Mouse (Mus musculus) lung, postnatal 0 days (tissue): ENCODE results near the gene Chrna10. TPM values are rescaled to one million over a fixed set of nuclear protein-coding genes. Genes with fewer than 3 reads are reported as not detected.

Experiments
- ATAC-seq: fragments of 200-750 bp; cut with Nextera tagmentation; 2 replicates; pipeline ENCODE4 v1.8.0; 2017; ENCODE audit warnings: moderate library complexity
- DNase-seq: peaks from one replicate; pipeline ENCODE4 v3.0.0-alpha.2; 2016; ENCODE audit warnings: low spot score
- H3K27ac ChIP-seq: fragments of 300-500 bp; sonication (generic); 2 replicates; pipeline ENCODE4 v1.5.1; 2014; ENCODE audit warnings: antibody characterized with exemption, mild to moderate bottlenecking, low read length, mixed read lengths
- H3K27me3 ChIP-seq: fragments of 300-500 bp; sonication (generic); replicated peaks from 2 replicates; pipeline ENCODE4 v1.6.1; 2014; ENCODE audit warnings: low read length, mixed read lengths; ENCODE audit not compliant: insufficient read depth
- H3K36me3 ChIP-seq: fragments of 300-500 bp; sonication (generic); 2 replicates; pipeline ENCODE4 v1.6.1; 2014; ENCODE audit warnings: low read length, mixed read lengths; ENCODE audit not compliant: insufficient read depth
- H3K4me1 ChIP-seq: fragments of 300-500 bp; sonication (generic); 2 replicates; pipeline ENCODE4 v1.6.1; 2014; ENCODE audit warnings: antibody characterized with exemption, low read depth, low read length, mixed read lengths; ENCODE audit not compliant: insufficient read depth
- H3K4me2 ChIP-seq: fragments of 300-500 bp; sonication (generic); replicated peaks from 2 replicates; pipeline ENCODE4 v1.6.1; 2014; ENCODE audit warnings: low read depth, mild to moderate bottlenecking, low read length, moderate library complexity, mixed read lengths
- H3K4me3 ChIP-seq: fragments of 300-500 bp; sonication (generic); 2 replicates; pipeline ENCODE4 v1.5.1; 2014; ENCODE audit warnings: low read depth, low read length
- H3K9ac ChIP-seq: fragments of 300-500 bp; sonication (generic); replicated peaks from 2 replicates; pipeline ENCODE4 v1.6.1; 2014; ENCODE audit warnings: low read depth, mild to moderate bottlenecking
- H3K9me3 ChIP-seq: fragments of 300-500 bp; sonication (generic); 2 replicates; pipeline ENCODE4 v1.6.1; 2016; ENCODE audit warnings: low read length, mixed read lengths
- CTCF ChIP-seq: IDR thresholded peaks from 2 replicates; pipeline ENCODE4 v1.5.1; 2016; ENCODE audit warnings: antibody characterized with exemption, mild to moderate bottlenecking
- EP300 ChIP-seq: IDR thresholded peaks from 2 replicates; pipeline ENCODE4 v1.6.1; 2016; ENCODE audit warnings: antibody characterized with exemption, mild to moderate bottlenecking, control low read depth
- WGBS: fragments of 180-500 bp; shearing (Covaris S2); extraction: QIAGEN DNeasy Blood & Tissue Kit; methylation state at CpG from one replicate; pipeline ENCODE4 v1.1.7; 2014; 5-methylcytosine and 5-hydroxymethylcytosine counted together
- polyA plus RNA-seq: library from polyadenylated mRNA; unstranded; fragments of >200 nt; fragmentation: Nextera tagmentation; extraction: Ambion mirVana; gene quantifications from 2 replicates; pipeline ENCODE4 v1.2.1, GENCODE M21; 2015

Chrna10 gene
- polyA plus RNA-seq, 1 experiment from 2014 or later: 0.36 TPM

DNA sequence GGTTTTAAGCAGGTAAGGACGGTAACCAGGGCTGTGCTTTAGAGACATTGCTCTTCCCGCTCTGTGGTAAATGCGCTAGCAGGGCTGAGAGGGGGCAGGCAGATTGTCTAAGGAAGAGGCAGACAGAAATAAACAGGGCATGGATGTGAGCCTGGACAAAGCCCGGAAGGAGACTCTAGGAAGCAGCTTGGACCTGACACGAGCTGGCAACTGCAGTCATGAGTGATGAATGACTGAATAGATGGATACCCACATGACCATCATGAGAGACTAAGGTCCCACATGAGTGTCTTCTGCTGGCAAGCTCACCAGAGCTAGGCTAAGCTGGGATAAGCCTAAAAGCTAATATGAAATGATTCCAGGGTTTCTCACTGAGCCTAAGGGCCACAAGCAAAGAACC, 12.5 kb downstream of the Chrna10 start:
- H3K9me3 ChIP-seq: no peaks in the 10 kb centered on the region
- 44% methylated on average over 5 of the region's 5 CpGs for WGBS
- H3K4me3 ChIP-seq: no peak overlapping the region
- peak; percentile 41; the same call in 1 of the 2 replicates for ATAC-seq
- no peak overlapping the region for H3K4me2 ChIP-seq
- peaks cover 14% of the 10 kb centered on the region for H3K4me1 ChIP-seq
- no peak overlapping the region for H3K27ac ChIP-seq
- TF ChIP-seq EP300: peak; percentile 12; the same call in 1 of the 2 replicates
- no peak for TF ChIP-seq CTCF
- peak; percentile 23 for DNase-seq
- H3K9ac ChIP-seq: no peak overlapping the region
- H3K27me3 ChIP-seq: no peaks in the 10 kb centered on the region
- H3K36me3 ChIP-seq: no peaks in the 10 kb centered on the region

DNA sequence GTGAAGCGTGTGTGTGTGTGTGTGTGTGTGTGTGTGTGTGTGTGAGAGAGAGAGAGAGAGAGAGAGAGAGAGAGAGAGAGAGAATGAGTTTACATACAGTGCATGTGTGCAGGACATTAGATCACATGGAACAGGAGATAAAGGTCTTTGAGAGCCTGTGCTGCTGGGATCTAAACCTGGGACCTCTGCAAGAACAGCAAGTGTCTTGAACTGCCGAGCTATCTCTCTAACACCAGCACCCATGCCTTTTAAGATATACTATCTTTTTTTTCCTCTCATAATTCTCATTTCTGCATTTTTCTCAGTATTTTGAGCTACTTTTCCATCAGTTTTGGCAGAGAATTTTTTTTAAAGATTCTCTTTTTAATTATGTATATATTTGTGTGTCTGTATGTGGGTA, 13.1 kb downstream of the Chrna10 start:
- no peak overlapping the region for H3K9ac ChIP-seq
- WGBS: 51% methylated on average over 2 of the region's 2 CpGs
- H3K4me3 ChIP-seq: no peak overlapping the region
- no peak for DNase-seq
- H3K27me3 ChIP-seq: no peaks in the 10 kb centered on the region
- ATAC-seq: no peak
- H3K36me3 ChIP-seq: no peaks in the 10 kb centered on the region
- no peaks in the 10 kb centered on the region for H3K9me3 ChIP-seq
- no peak overlapping the region for H3K27ac ChIP-seq
- TF ChIP-seq CTCF (no peak), EP300 (no peak)
- H3K4me2 ChIP-seq: no peak overlapping the region
- H3K4me1 ChIP-seq: peaks cover 14% of the 10 kb centered on the region

- no peaks in the 10 kb centered on the region for H3K27me3 ChIP-seq
- ATAC-seq: no peak
- 52% methylated on average over 6 of the region's 6 CpGs for WGBS
Observed at GRCm38 (mm10) chr7:102102696-102103095, 13.9 kb downstream of the Chrna10 start.

GRCm38 (mm10) chr7:102102241-102102640, 14.4 kb downstream of the Chrna10 start:
- Histone ChIP-seq H3K4me2 (no peak overlapping the region), H3K9me3 (no peaks in the 10 kb centered on the region), H3K36me3 (no peaks in the 10 kb centered on the region), H3K4me1 (peaks cover 14% of the 10 kb centered on the region), H3K27ac (no peak overlapping the region), H3K9ac (no peak overlapping the region), H3K4me3 (no peak overlapping the region), H3K27me3 (no peaks in the 10 kb centered on the region)
- no peak for ATAC-seq
- DNase-seq: no peak
- TF ChIP-seq EP300 (no peak), CTCF (peak; percentile 17; the same call in 1 of the 2 replicates)
- 42% methylated on average over 8 of the region's 8 CpGs for WGBS

More at GRCm38 (mm10) chr7:102102696-102103095, 13.9 kb downstream of the Chrna10 start:
- no peak for TF ChIP-seq EP300
- no peak for TF ChIP-seq CTCF
- H3K36me3 ChIP-seq: no peaks in the 10 kb centered on the region
- H3K27ac ChIP-seq: no peak overlapping the region
- DNase-seq: no peak
- no peaks in the 10 kb centered on the region for H3K9me3 ChIP-seq
- H3K4me1 ChIP-seq: peaks cover 14% of the 10 kb centered on the region
- no peak overlapping the region for H3K4me3 ChIP-seq
- no peak overlapping the region for H3K4me2 ChIP-seq
- H3K9ac ChIP-seq: no peak overlapping the region

- Histone ChIP-seq H3K4me2 (peak within 1 kb of the TSS; percentile 71; the same call in 1 of the 2 replicates), H3K36me3 (no peaks in the 10 kb centered on the region), H3K4me1 (peaks cover 10% of the 10 kb centered on the region; the same call in 1 of the 2 replicates), H3K27me3 (no peaks in the 10 kb centered on the region), H3K9me3 (no peaks in the 10 kb centered on the region), H3K4me3 (no peak within 1 kb of the TSS), H3K27ac (no peak within 1 kb of the TSS), H3K9ac (no peak within 1 kb of the TSS)
- no peak for TF ChIP-seq EP300
- no peak for TF ChIP-seq CTCF
- ATAC-seq (no peak), DNase-seq (no peak)
- 60% methylated on average over 5 of the region's 5 CpGs for WGBS
Observed at GRCm38 (mm10) chr7:102101487-102101886, 15.1 kb downstream of the Chrna10 start, which contains the start of gene Art1. Gene Art1 (plus strand): TSS chr7:102101743.

- Histone ChIP-seq H3K4me1 (peaks cover 10% of the 10 kb centered on the region; the same call in 1 of the 2 replicates), H3K4me2 (0 out of 2 replicates have a peak overlapping the region, but pooled peaks have one; percentile 71), H3K27me3 (no peaks in the 10 kb centered on the region), H3K9me3 (no peaks in the 10 kb centered on the region), H3K9ac (no peak overlapping the region), H3K36me3 (no peaks in the 10 kb centered on the region), H3K27ac (no peak overlapping the region), H3K4me3 (no peak overlapping the region)
- 67% methylated on average over 5 of the region's 5 CpGs for WGBS
- TF ChIP-seq CTCF (no peak), EP300 (no peak)
- ATAC-seq (no peak), DNase-seq (no peak)
Observed at GRCm38 (mm10) chr7:102100868-102101267, 15.8 kb downstream of the Chrna10 start.
